Mouse (Mus musculus) limb, embryonic 12.5 days (tissue): ENCODE data around the gene Gria1. TPM values are rescaled to one million over a fixed set of nuclear protein-coding genes. Genes with fewer than 3 reads are reported as not detected.

ENCODE experiments used
- ATAC-seq: fragments of 200-750 bp; cut with Nextera tagmentation; 2 replicates; pipeline ENCODE4 v1.8.0; 2017; ENCODE audit warnings: low read depth, moderate TSS enrichment; ENCODE audit not compliant: insufficient number of reproducible peaks, insufficient read depth, low FRiP score, low TSS enrichment
- H3K27ac ChIP-seq: fragments of 300-500 bp; sonication (generic); 2 replicates; pipeline ENCODE4 v1.5.1; 2016; ENCODE audit warnings: mild to moderate bottlenecking, moderate library complexity
- H3K27me3 ChIP-seq: fragments of 300-500 bp; sonication (generic); 2 replicates; pipeline ENCODE4 v1.6.1; 2016; ENCODE audit warnings: mild to moderate bottlenecking, moderate library complexity
- H3K36me3 ChIP-seq: fragments of 300-500 bp; sonication (generic); 2 replicates; pipeline ENCODE4 v1.6.1; 2016; ENCODE audit warnings: mild to moderate bottlenecking, moderate library complexity
- H3K4me1 ChIP-seq: fragments of 300-500 bp; sonication (generic); replicated peaks from 2 replicates; pipeline ENCODE4 v1.6.1; 2016
- H3K4me2 ChIP-seq: fragments of 300-500 bp; sonication (generic); 2 replicates; pipeline ENCODE4 v1.6.1; 2016; ENCODE audit warnings: mild to moderate bottlenecking, moderate library complexity
- H3K4me3 ChIP-seq: fragments of 300-500 bp; sonication (generic); replicated peaks from 2 replicates; pipeline ENCODE4 v1.5.1; 2016; ENCODE audit warnings: mild to moderate bottlenecking
- H3K9ac ChIP-seq: fragments of 300-500 bp; sonication (generic); replicated peaks from 2 replicates; pipeline ENCODE4 v1.6.1; 2016; ENCODE audit warnings: mild to moderate bottlenecking, moderate library complexity
- H3K9me3 ChIP-seq: fragments of 300-500 bp; sonication (generic); 2 replicates; pipeline ENCODE4 v1.6.1; 2016; ENCODE audit warnings: mild to moderate bottlenecking, moderate library complexity
- WGBS: fragments of 180-500 bp; shearing (Covaris S2); methylation state at CpG from one replicate; pipeline ENCODE4 v1.1.7; 2016; 5-methylcytosine and 5-hydroxymethylcytosine counted together
- polyA plus RNA-seq: library from polyadenylated mRNA; unstranded; fragments of >200 nt; fragmentation: Nextera tagmentation; extraction: Ambion mirVana; gene quantifications from 2 replicates; pipeline ENCODE4 v1.2.1, GENCODE M21; 2016

Gene Gria1
- polyA plus RNA-seq, 1 experiment from 2014 or later = 1.2 TPM

GRCm38 (mm10) chr11:57176552-57176951 is 165.4 kb downstream of the Gria1 start:
- ATAC-seq = no peak
- no peaks in the 10 kb centered on the region for H3K4me1 ChIP-seq
- H3K9ac ChIP-seq = no peak overlapping the region
- no peak overlapping the region for H3K4me2 ChIP-seq
- no peaks in the 10 kb centered on the region for H3K27me3 ChIP-seq
- no peaks in the 10 kb centered on the region for H3K9me3 ChIP-seq
- no peak overlapping the region for H3K4me3 ChIP-seq
- 17% methylated on average over 3 of the region's 3 CpGs for WGBS
- H3K36me3 ChIP-seq = no peaks in the 10 kb centered on the region
- no peak overlapping the region for H3K27ac ChIP-seq

GRCm38 (mm10) chr11:57184216-57184615 is 173.0 kb downstream of the Gria1 start:
- H3K36me3 ChIP-seq = no peaks in the 10 kb centered on the region
- no peak overlapping the region for H3K4me2 ChIP-seq
- no peaks in the 10 kb centered on the region for H3K27me3 ChIP-seq
- no peak overlapping the region for H3K9ac ChIP-seq
- H3K27ac ChIP-seq = no peak overlapping the region
- no peak overlapping the region for H3K4me3 ChIP-seq
- H3K9me3 ChIP-seq = no peaks in the 10 kb centered on the region
- no peaks in the 10 kb centered on the region for H3K4me1 ChIP-seq
- 87% methylated on average over 4 of the region's 4 CpGs for WGBS
- no peak for ATAC-seq

- Histone ChIP-seq H3K4me2 (no peak overlapping the region), H3K36me3 (no peaks in the 10 kb centered on the region), H3K27me3 (no peaks in the 10 kb centered on the region), H3K27ac (no peak overlapping the region), H3K4me3 (no peak overlapping the region), H3K9ac (no peak overlapping the region), H3K4me1 (no peaks in the 10 kb centered on the region), H3K9me3 (no peaks in the 10 kb centered on the region)
- ATAC-seq = no peak
Observed at GRCm38 (mm10) chr11:57185110-57185509, 173.9 kb downstream of the Gria1 start.

GRCm38 (mm10) chr11:57189391-57189790 is 178.2 kb downstream of the Gria1 start:
- H3K9me3 ChIP-seq = no peaks in the 10 kb centered on the region
- 86% methylated on average over 8 of the region's 8 CpGs for WGBS

GRCm38 (mm10) chr11:57194746-57195145 is 183.6 kb downstream of the Gria1 start:
- no peak overlapping the region for H3K9ac ChIP-seq
- H3K27ac ChIP-seq = no peak overlapping the region
- H3K27me3 ChIP-seq = no peaks in the 10 kb centered on the region
- WGBS = 72% methylated on average over 5 of the region's 5 CpGs
- no peak overlapping the region for H3K4me3 ChIP-seq
- H3K9me3 ChIP-seq = peaks cover 4% of the 10 kb centered on the region; the same call in 1 of the 2 replicates
- H3K4me1 ChIP-seq = no peaks in the 10 kb centered on the region
- no peaks in the 10 kb centered on the region for H3K36me3 ChIP-seq
- H3K4me2 ChIP-seq = no peak overlapping the region
- ATAC-seq = no peak

More at GRCm38 (mm10) chr11:57189391-57189790, 178.2 kb downstream of the Gria1 start:
- Histone ChIP-seq H3K9ac (no peak overlapping the region), H3K4me2 (no peak overlapping the region), H3K36me3 (no peaks in the 10 kb centered on the region), H3K27ac (no peak overlapping the region), H3K4me3 (no peak overlapping the region), H3K27me3 (no peaks in the 10 kb centered on the region), H3K4me1 (no peaks in the 10 kb centered on the region)
- no peak for ATAC-seq

- no peak overlapping the region for H3K4me3 ChIP-seq
- 0 out of 2 replicates have a peak, but pooled peaks cover 4% of the 10 kb centered on the region for H3K4me1 ChIP-seq
- H3K36me3 ChIP-seq = no peaks in the 10 kb centered on the region
- ATAC-seq = no peak
- H3K4me2 ChIP-seq = no peak overlapping the region
- no peaks in the 10 kb centered on the region for H3K27me3 ChIP-seq
- H3K9me3 ChIP-seq = 0 out of 2 replicates have a peak, but pooled peaks cover under 1% of the 10 kb centered on the region
- no peak overlapping the region for H3K27ac ChIP-seq
- no peak overlapping the region for H3K9ac ChIP-seq
- WGBS = 68% methylated on average over 10 of the region's 10 CpGs
Observed at GRCm38 (mm10) chr11:57201245-57201976, 190.2 kb downstream of the Gria1 start.

- Histone ChIP-seq H3K9me3 (no peaks in the 10 kb centered on the region), H3K27ac (no peak overlapping the region), H3K9ac (no peak overlapping the region), H3K4me1 (0 out of 2 replicates have a peak, but pooled peaks cover 4% of the 10 kb centered on the region), H3K27me3 (no peaks in the 10 kb centered on the region), H3K4me3 (no peak overlapping the region), H3K4me2 (no peak overlapping the region), H3K36me3 (no peaks in the 10 kb centered on the region)
- no peak for ATAC-seq
- WGBS = 53% methylated on average over 6 of the region's 6 CpGs
Observed at GRCm38 (mm10) chr11:57204371-57204770, 193.2 kb downstream of the Gria1 start.

GRCm38 (mm10) chr11:57207260-57207659 is 196.1 kb downstream of the Gria1 start:
- H3K4me1 ChIP-seq = no peaks in the 10 kb centered on the region
- H3K36me3 ChIP-seq = no peaks in the 10 kb centered on the region
- no peaks in the 10 kb centered on the region for H3K27me3 ChIP-seq
- H3K27ac ChIP-seq = no peak overlapping the region
- H3K4me2 ChIP-seq = no peak overlapping the region
- no peak overlapping the region for H3K4me3 ChIP-seq
- no peak for ATAC-seq
- H3K9me3 ChIP-seq = no peaks in the 10 kb centered on the region
- H3K9ac ChIP-seq = no peak overlapping the region

- Histone ChIP-seq H3K4me1 (no peaks in the 10 kb centered on the region), H3K27me3 (no peaks in the 10 kb centered on the region), H3K9me3 (no peaks in the 10 kb centered on the region), H3K36me3 (no peaks in the 10 kb centered on the region), H3K4me3 (no peak overlapping the region), H3K4me2 (no peak overlapping the region), H3K9ac (no peak overlapping the region), H3K27ac (no peak overlapping the region)
- ATAC-seq = no peak
- WGBS = 93% methylated on average over 7 of the region's 7 CpGs
Observed at GRCm38 (mm10) chr11:57214079-57214478, 202.9 kb downstream of the Gria1 start.

GRCm38 (mm10) chr11:57214583-57214982 is 203.4 kb downstream of the Gria1 start:
- Histone ChIP-seq H3K9me3 (no peaks in the 10 kb centered on the region), H3K36me3 (no peaks in the 10 kb centered on the region), H3K9ac (no peak overlapping the region), H3K27me3 (no peaks in the 10 kb centered on the region), H3K4me1 (no peaks in the 10 kb centered on the region), H3K4me2 (no peak overlapping the region), H3K27ac (no peak overlapping the region), H3K4me3 (no peak overlapping the region)
- 89% methylated on average over 5 of the region's 5 CpGs for WGBS
- ATAC-seq = no peak

- no peaks in the 10 kb centered on the region for H3K36me3 ChIP-seq
- ATAC-seq = no peak
- H3K27ac ChIP-seq = no peak overlapping the region
- H3K9ac ChIP-seq = no peak overlapping the region
- no peak overlapping the region for H3K4me3 ChIP-seq
- no peaks in the 10 kb centered on the region for H3K27me3 ChIP-seq
- no peaks in the 10 kb centered on the region for H3K4me1 ChIP-seq
- WGBS = 75% methylated on average over 8 of the region's 8 CpGs
- no peak overlapping the region for H3K4me2 ChIP-seq
- H3K9me3 ChIP-seq = no peaks in the 10 kb centered on the region
Observed at GRCm38 (mm10) chr11:57222797-57223569, 211.8 kb downstream of the Gria1 start.
